Mouse (Mus musculus) bone marrow, adult 2 months (tissue): ENCODE measurements around the gene Akap6.
"Not testable (repeated sequence)": the region's sequence is repeated elsewhere in the genome, so short reads cannot be mapped to it uniquely, and the experiment has no call there.

Experiments used
- CTCF ChIP-seq: fragments of 200-500 bp; IDR thresholded peaks from 2 replicates; pipeline ENCODE4 v1.5.1; 2011; ENCODE audit warnings: low read length, control low read depth; ENCODE audit not compliant: control insufficient read depth, insufficient read depth
- POLR2A ChIP-seq: fragments of 200-500 bp; IDR thresholded peaks from 2 replicates; pipeline ENCODE4 v1.6.1; 2011; ENCODE audit warnings: low read depth, mild to moderate bottlenecking, control low read depth, low read length, borderline replicate concordance; ENCODE audit not compliant: control insufficient read depth

- not testable (repeated sequence) for TF ChIP-seq POLR2A, CTCF
Measured at GRCm38 (mm10) chr12:52735161-52735560, 36.0 kb downstream of the Akap6 start.
